Mouse (Mus musculus): ENCODE data around the gene Glipr1. TPM values are rescaled to one million over a fixed set of nuclear protein-coding genes. Genes with fewer than 3 reads are reported as not detected.

Gene Glipr1
- polyA plus RNA-seq, 1 experiment from 2014 or later, result 1.0 TPM

- WGBS, result 64% methylated on average over 10 of the region's 10 CpGs
- no peaks in the 10 kb centered on the region for H3K9me3 ChIP-seq
- no peaks in the 10 kb centered on the region for H3K36me3 ChIP-seq (replicated peaks)
- ATAC-seq (ENCODE audit: low FRiP score), result peak; percentile 84
- H3K27ac ChIP-seq, result no peak overlapping the region
- H3K4me2 ChIP-seq, result no peak overlapping the region
- H3K4me1 ChIP-seq, result no peaks in the 10 kb centered on the region
- H3K4me3 ChIP-seq (replicated peaks), result no peak overlapping the region
- H3K9ac ChIP-seq, result no peak overlapping the region
- no peaks in the 10 kb centered on the region for H3K27me3 ChIP-seq
These were observed 45.0 kb downstream of the Glipr1 start for GRCm38 (mm10) chr10:111957271-111958045.

GRCm38 (mm10) chr10:111955836-111956235 is 46.6 kb downstream of the Glipr1 start:
- H3K4me1 ChIP-seq, result no peaks in the 10 kb centered on the region
- ATAC-seq (ENCODE audit: low FRiP score), result no peak
- no peaks in the 10 kb centered on the region for H3K9me3 ChIP-seq
- no peaks in the 10 kb centered on the region for H3K36me3 ChIP-seq (replicated peaks)
- no peak overlapping the region for H3K27ac ChIP-seq
- H3K27me3 ChIP-seq, result no peaks in the 10 kb centered on the region
- 86% methylated on average over 2 of the region's 2 CpGs for WGBS
- no peak overlapping the region for H3K9ac ChIP-seq
- H3K4me3 ChIP-seq (replicated peaks), result no peak overlapping the region
- H3K4me2 ChIP-seq, result no peak overlapping the region

GRCm38 (mm10) chr10:111949008-111949407 is 53.4 kb downstream of the Glipr1 start:
- no peak overlapping the region for H3K4me3 ChIP-seq (replicated peaks)

GRCm38 (mm10) chr10:111948041-111948440 is 54.4 kb downstream of the Glipr1 start:
- H3K4me3 ChIP-seq (replicated peaks), result no peak overlapping the region
- WGBS, result 93% methylated on average over 1 of the region's 1 CpGs
- peaks cover 6% of the 10 kb centered on the region; the same call in 1 of the 2 replicates for H3K4me1 ChIP-seq
- no peaks in the 10 kb centered on the region for H3K27me3 ChIP-seq
- no peak overlapping the region for H3K4me2 ChIP-seq
- H3K27ac ChIP-seq, result no peak overlapping the region
- no peaks in the 10 kb centered on the region for H3K9me3 ChIP-seq
- H3K36me3 ChIP-seq (replicated peaks), result no peaks in the 10 kb centered on the region
- H3K9ac ChIP-seq, result no peak overlapping the region
- ATAC-seq (ENCODE audit: low FRiP score), result no peak

More at GRCm38 (mm10) chr10:111949008-111949407, 53.4 kb downstream of the Glipr1 start:
- H3K9me3 ChIP-seq, result no peaks in the 10 kb centered on the region
- peaks cover 6% of the 10 kb centered on the region; the same call in 1 of the 2 replicates for H3K4me1 ChIP-seq
- H3K4me2 ChIP-seq, result no peak overlapping the region
- H3K9ac ChIP-seq, result no peak overlapping the region
- WGBS, result 13% methylated on average over 4 of the region's 4 CpGs
- no peak for ATAC-seq (ENCODE audit: low FRiP score)
- H3K27ac ChIP-seq, result no peak overlapping the region
- no peaks in the 10 kb centered on the region for H3K36me3 ChIP-seq (replicated peaks)
- H3K27me3 ChIP-seq, result no peaks in the 10 kb centered on the region

GRCm38 (mm10) chr10:111945563-111945962 is 56.9 kb downstream of the Glipr1 start:
- Histone ChIP-seq H3K4me3 (replicated peaks) (no peak overlapping the region), H3K9me3 (no peaks in the 10 kb centered on the region), H3K4me1 (peaks cover 6% of the 10 kb centered on the region; the same call in 1 of the 2 replicates), H3K27ac (no peak overlapping the region), H3K36me3 (replicated peaks) (no peaks in the 10 kb centered on the region), H3K9ac (no peak overlapping the region), H3K27me3 (no peaks in the 10 kb centered on the region), H3K4me2 (no peak overlapping the region)
- no peak for ATAC-seq (ENCODE audit: low FRiP score)
- 81% methylated on average over 3 of the region's 3 CpGs for WGBS

- Histone ChIP-seq H3K36me3 (replicated peaks) (no peaks in the 10 kb centered on the region), H3K9ac (no peak overlapping the region), H3K27ac (no peak overlapping the region), H3K4me1 (no peaks in the 10 kb centered on the region), H3K9me3 (no peaks in the 10 kb centered on the region), H3K4me3 (replicated peaks) (no peak overlapping the region), H3K4me2 (no peak overlapping the region), H3K27me3 (no peaks in the 10 kb centered on the region)
- WGBS, result 82% methylated on average over 7 of the region's 7 CpGs
- no peak for ATAC-seq (ENCODE audit: low FRiP score)
These were observed 59.4 kb downstream of the Glipr1 start for GRCm38 (mm10) chr10:111943026-111943425.

- Histone ChIP-seq H3K27me3 (no peaks in the 10 kb centered on the region), H3K9me3 (no peaks in the 10 kb centered on the region), H3K4me1 (peaks cover 8% of the 10 kb centered on the region; the same call in 1 of the 2 replicates), H3K27ac (no peak overlapping the region), H3K36me3 (replicated peaks) (no peaks in the 10 kb centered on the region), H3K9ac (no peak overlapping the region), H3K4me3 (replicated peaks) (no peak overlapping the region), H3K4me2 (no peak overlapping the region)
- 88% methylated on average over 5 of the region's 5 CpGs for WGBS
- no peak for ATAC-seq (ENCODE audit: low FRiP score)
These were observed 65.3 kb downstream of the Glipr1 start for GRCm38 (mm10) chr10:111937146-111937534.

- Histone ChIP-seq H3K36me3 (replicated peaks) (no peaks in the 10 kb centered on the region), H3K9me3 (no peaks in the 10 kb centered on the region), H3K9ac (no peak overlapping the region), H3K27ac (no peak overlapping the region), H3K27me3 (no peaks in the 10 kb centered on the region), H3K4me3 (replicated peaks) (no peak overlapping the region), H3K4me1 (peaks cover 8% of the 10 kb centered on the region; the same call in 1 of the 2 replicates), H3K4me2 (no peak overlapping the region)
- no peak for ATAC-seq (ENCODE audit: low FRiP score)
- 79% methylated on average over 13 of the region's 13 CpGs for WGBS
These were observed 65.8 kb downstream of the Glipr1 start for GRCm38 (mm10) chr10:111936491-111937145.

- ATAC-seq (ENCODE audit: low FRiP score), result no peak
- Histone ChIP-seq H3K36me3 (replicated peaks) (no peaks in the 10 kb centered on the region), H3K9ac (no peak overlapping the region), H3K4me2 (no peak overlapping the region), H3K4me3 (replicated peaks) (no peak overlapping the region), H3K27me3 (no peaks in the 10 kb centered on the region), H3K9me3 (no peaks in the 10 kb centered on the region), H3K4me1 (peaks cover 8% of the 10 kb centered on the region; the same call in 1 of the 2 replicates), H3K27ac (no peak overlapping the region)
- 93% methylated on average over 4 of the region's 4 CpGs for WGBS
These were observed 66.4 kb downstream of the Glipr1 start for GRCm38 (mm10) chr10:111936021-111936420.

Other genes with a start within 250 kb of the Glipr1 start
- gene Krr1, start 30.0 kb downstream of the Glipr1 start, polyA plus RNA-seq (2016; fragmentation: Nextera tagmentation; extraction: Ambion mirVana), result 59.1 and 61.2 TPM in 2 replicates
- gene Glipr1l1, start 57.6 kb upstream of the Glipr1 start, polyA plus RNA-seq (2016; fragmentation: Nextera tagmentation; extraction: Ambion mirVana), result 0.29 TPM in 1 of 2 replicates, not detected in the other
- not detected in 2 replicates for gene Glipr1l2, start 80.7 kb upstream of the Glipr1 start, polyA plus RNA-seq (2016; fragmentation: Nextera tagmentation; extraction: Ambion mirVana)
- gene Glipr1l3, start 157.7 kb upstream of the Glipr1 start, polyA plus RNA-seq (2016; fragmentation: Nextera tagmentation; extraction: Ambion mirVana), result not detected in 2 replicates
- 0.19 and 0.36 TPM in 2 replicates for gene Caps2, start 161.0 kb upstream of the Glipr1 start, polyA plus RNA-seq (2016; fragmentation: Nextera tagmentation; extraction: Ambion mirVana)